Mouse (Mus musculus) liver, adult 2 months (tissue): ENCODE results near the gene P2ry1.

Source experiments
- CTCF ChIP-seq: fragments of 200-500 bp; IDR thresholded peaks from 2 replicates; pipeline ENCODE4 v1.5.1; 2011; ENCODE audit warnings: low read depth, low read length, control low read depth
- POLR2A ChIP-seq: fragments of 200-500 bp; IDR thresholded peaks from 2 replicates; pipeline ENCODE4 v1.6.1; 2011; ENCODE audit warnings: low read length, control low read depth; ENCODE audit not compliant: insufficient read depth; ENCODE audit errors: extremely low read depth

DNA sequence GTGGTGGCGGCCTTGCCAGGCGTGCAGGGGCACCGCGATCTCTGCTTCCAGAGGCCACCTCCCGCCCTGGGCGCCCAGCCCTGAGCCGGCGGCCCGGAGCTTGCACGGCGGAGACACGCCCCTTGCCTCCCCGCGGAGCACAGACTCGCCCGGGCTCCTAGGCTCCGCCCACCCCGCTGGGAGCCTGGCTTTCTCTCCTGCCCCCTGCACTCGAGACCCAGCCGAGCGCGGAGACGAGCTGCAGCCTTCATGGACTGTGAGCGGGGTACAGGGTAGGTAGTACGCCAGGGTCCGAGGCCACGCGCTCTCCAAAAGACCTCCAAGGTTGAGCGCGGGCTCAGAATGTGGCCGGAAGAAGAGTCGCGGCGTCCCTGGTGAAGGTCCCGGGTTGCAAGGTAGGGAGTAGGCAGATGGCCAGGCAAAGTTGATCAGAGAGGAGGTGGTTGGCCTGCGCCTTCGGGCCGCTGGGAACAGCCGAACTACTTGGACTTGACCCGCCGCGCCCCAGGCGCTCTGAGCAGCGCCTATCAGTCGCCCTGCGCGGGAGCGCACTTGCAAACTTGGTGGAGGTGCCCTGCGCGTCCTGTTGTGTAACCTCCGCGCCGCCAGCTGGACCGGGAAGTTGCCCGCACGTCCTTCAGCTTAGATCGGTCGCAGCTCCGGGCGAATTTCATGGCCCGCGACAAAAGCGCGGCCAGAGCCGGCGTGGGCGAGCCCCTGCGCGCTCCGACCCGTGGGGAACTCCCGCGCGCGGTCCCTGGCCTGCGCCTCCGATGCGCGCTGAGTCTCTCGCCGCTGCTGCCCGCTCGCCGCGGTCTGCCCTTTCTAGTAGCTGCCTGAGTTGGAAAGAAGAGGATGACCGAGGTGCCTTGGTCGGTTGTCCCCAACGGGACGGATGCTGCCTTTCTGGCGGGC lies at the start of gene P2ry1:
- TF ChIP-seq CTCF = no peak
- TF ChIP-seq POLR2A = peak; percentile 56
